Mouse (Mus musculus): ENCODE results near the gene Gpr50. TPM values are rescaled to one million over a fixed set of nuclear protein-coding genes. Genes with fewer than 3 reads are reported as not detected.

Gene Gpr50
- polyA plus RNA-seq, 1 experiment from 2014 or later: 0.05 TPM

DNA sequence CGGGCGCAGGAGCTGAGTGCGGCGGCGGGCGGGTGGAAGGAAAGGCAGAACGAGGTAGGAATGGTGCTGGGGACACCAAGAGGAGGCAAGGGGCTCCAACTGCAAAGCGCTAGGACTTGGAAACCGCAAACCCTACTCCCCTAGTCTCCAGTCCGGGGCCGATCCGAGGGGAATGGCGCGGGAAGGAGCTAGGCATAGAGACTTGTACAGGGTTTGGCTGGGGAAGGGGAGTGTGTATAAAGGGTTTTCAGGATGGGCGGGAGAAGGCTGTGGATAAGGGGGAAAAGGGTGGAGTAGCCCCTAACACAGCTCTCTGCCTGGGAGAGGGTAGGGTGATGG is 1.2 kb downstream of the Gpr50 start:
- Histone ChIP-seq H3K4me1 (replicated peaks) (no peaks in the 10 kb centered on the region), H3K9ac (no peak overlapping the region), H3K4me3 (replicated peaks) (peak overlapping the region; percentile 36), H3K36me3 (no peaks in the 10 kb centered on the region), H3K9me3 (replicated peaks) (peaks cover 4% of the 10 kb centered on the region; the same call in 1 of the 2 replicates), H3K27ac (no peak overlapping the region), H3K4me2 (peak overlapping the region; percentile 41), H3K27me3 (peaks cover 85% of the 10 kb centered on the region)
- ATAC-seq (ENCODE audit: low read depth) (no peak), DNase-seq (no peak)
- 9% methylated on average over 15 of the region's 15 CpGs for WGBS (ENCODE audit: insufficient replicate concordance)

DNA sequence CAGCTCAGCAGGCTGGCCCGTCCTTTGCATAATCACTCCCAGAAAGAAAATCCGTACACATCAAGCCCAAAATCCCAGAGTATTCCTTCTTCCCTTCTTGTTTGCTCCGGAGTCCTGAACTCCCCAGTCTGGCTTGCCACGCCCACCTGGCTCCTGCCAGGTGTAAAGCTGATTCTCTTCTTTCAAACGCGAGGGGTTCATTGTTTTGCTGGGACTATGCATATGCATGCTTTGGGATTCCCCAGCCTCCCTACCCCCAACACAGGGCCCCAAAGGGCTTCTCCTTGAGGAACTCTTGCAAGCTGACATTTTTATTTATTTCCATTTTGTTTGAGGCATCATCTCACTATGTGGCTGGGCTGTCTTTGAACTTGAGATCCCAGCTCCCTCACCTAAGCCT is 6.8 kb downstream of the Gpr50 start:
- no peak for ATAC-seq (ENCODE audit: low read depth)
- H3K9me3 ChIP-seq (replicated peaks): no peaks in the 10 kb centered on the region
- 15% methylated on average over 6 of the region's 6 CpGs for WGBS (ENCODE audit: insufficient replicate concordance)
- no peak overlapping the region for H3K27ac ChIP-seq
- H3K27me3 ChIP-seq: peaks cover 29% of the 10 kb centered on the region
- no peaks in the 10 kb centered on the region for H3K4me1 ChIP-seq (replicated peaks)
- H3K4me3 ChIP-seq (replicated peaks): no peak overlapping the region
- no peak for DNase-seq
- no peak overlapping the region for H3K9ac ChIP-seq
- H3K4me2 ChIP-seq: no peak overlapping the region
- H3K36me3 ChIP-seq: no peaks in the 10 kb centered on the region

GRCm38 (mm10) chrX:71700817-71701469 is 37.5 kb downstream of the Gpr50 start:
- Histone ChIP-seq H3K4me3 (replicated peaks) (no peak overlapping the region), H3K27me3 (no peaks in the 10 kb centered on the region), H3K4me2 (no peak overlapping the region), H3K9ac (no peak overlapping the region), H3K9me3 (replicated peaks) (no peaks in the 10 kb centered on the region), H3K4me1 (replicated peaks) (no peaks in the 10 kb centered on the region), H3K27ac (no peak overlapping the region), H3K36me3 (no peaks in the 10 kb centered on the region)
- WGBS (ENCODE audit: insufficient replicate concordance): 32% methylated on average over 6 of the region's 6 CpGs
- no peak for DNase-seq
- no peak for ATAC-seq (ENCODE audit: low read depth)

Other genes starting within 250 kb of the Gpr50 start
- 11.0 and 11.8 TPM in 2 replicates for gene Cd99l2, start 170.8 kb upstream of the Gpr50 start, polyA plus RNA-seq (2015; fragmentation: Nextera tagmentation; extraction: Ambion mirVana)
- gene Hmgb3, start 107.7 kb upstream of the Gpr50 start, polyA plus RNA-seq (2015; fragmentation: Nextera tagmentation; extraction: Ambion mirVana): 292 and 348 TPM in 2 replicates
- gene Vma21, start 152.3 kb downstream of the Gpr50 start, polyA plus RNA-seq (2015; fragmentation: Nextera tagmentation; extraction: Ambion mirVana): 36.9 and 39.0 TPM in 2 replicates